Mouse (Mus musculus) erythroid progenitor cell, adult 5-6 weeks (primary cell): ENCODE measurements around the gene Sowahb. TPM values are rescaled to one million over a fixed set of nuclear protein-coding genes. Genes with fewer than 3 reads are reported as not detected.

ENCODE experiments used
- ATAC-seq: replicated peaks from 2 replicates; pipeline ENCODE4 v1.8.0; 2016; ENCODE audit warnings: moderate number of reproducible peaks, mild to moderate bottlenecking, moderate TSS enrichment, inconsistent platforms; ENCODE audit not compliant: poor library complexity, low FRiP score, severe bottlenecking
- total RNA-seq, 2 experiments: library from RNA; stranded (forward) in 1 of 2; stranded (reverse) in 1 of 2; fragments of 150-400 nt in 1 of 2; fragments of 186-747, 209-891 nt in 1 of 2; gene quantifications; 2 replicates each; pipeline versions ENCODE4 v1.2.3 to v1.2.4; 2015 to 2017; ENCODE audit warnings: low replicate concordance in 2 of 2

Gene Sowahb
- total RNA-seq, 2 experiments from 2014 or later = not detected

DNA sequence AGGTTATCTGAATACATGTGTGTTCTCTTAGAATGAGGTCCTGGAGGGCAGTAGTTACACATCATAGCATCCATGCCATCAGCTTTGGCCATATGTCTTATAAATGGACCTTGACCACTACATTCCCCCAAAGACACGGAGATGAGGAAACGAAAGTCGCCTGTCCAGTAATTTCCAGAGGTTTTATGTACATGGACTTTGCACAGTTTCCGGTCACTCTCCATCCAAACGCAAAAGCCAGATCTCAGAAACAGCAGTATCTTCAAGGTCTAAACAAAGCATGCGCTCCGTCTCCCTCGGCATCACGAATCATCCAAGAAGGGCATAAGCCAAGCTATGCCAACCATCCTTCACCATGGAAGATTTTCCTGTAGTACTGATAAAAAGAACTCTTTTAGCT, 36.6 kb downstream of the Sowahb start:
- ATAC-seq = no peak

DNA sequence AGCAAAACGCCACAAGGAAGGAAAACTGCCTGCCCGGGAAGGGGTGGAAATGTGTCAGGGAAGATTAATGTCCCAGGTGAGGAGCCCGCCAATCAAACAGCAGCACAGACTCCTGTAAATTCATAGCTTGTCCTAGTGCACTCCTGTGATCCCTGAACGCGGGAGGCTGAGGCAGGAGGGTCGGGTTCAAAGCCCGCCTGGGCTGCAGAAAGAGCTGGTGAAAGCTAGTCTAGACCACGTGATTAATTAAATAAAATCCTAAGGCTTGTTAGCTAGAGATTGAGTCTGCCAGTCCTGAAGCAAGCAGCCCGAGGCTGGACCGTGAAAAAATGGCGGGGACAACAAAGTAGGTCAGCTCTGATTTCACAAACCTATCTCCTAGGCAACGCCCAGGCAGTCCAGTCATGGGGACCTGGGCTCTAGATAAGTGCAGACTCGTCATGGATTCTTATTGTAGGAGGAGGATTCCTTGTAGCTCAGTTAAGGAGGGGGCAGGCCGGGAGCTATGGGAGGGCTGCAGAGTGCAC, 38.9 kb downstream of the Sowahb start:
- no peak for ATAC-seq

DNA sequence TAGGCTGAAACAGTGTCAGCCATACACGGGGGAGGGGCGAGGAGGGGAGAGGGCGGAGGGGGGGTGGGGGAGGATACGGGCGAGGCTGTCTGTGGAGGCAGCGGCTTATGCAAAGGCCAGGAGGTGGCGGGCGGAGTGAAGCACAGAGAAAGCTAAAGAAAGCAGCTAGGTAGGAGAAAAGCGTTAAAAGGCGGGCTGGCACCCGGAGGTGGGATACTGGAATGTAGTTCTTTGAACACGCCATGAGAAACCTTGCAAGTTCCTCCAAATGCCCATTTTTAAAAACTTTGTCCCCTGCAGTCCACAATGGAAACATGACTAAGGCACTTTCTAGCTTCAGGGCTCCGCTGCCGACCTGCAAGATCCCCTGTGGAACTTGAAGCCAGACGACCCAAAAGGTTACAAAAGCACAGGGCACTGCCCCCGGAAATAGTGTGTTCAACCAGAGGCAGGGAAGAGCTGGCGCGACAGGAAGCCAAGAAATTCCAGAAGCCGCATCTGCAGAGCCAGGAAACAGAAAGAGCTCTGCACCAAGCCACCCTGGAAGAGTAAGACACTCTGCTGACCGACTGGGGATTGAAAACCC, 39.5 kb downstream of the Sowahb start:
- ATAC-seq = no peak

GRCm38 (mm10) chr5:93002615-93003014, 42.2 kb downstream of the Sowahb start:
- ATAC-seq = no peak

GRCm38 (mm10) chr5:93000774-93001757, 43.8 kb downstream of the Sowahb start:
- ATAC-seq = no peak

GRCm38 (mm10) chr5:93000060-93000459, 44.8 kb downstream of the Sowahb start:
- no peak for ATAC-seq

GRCm38 (mm10) chr5:92998494-92999016, 46.3 kb downstream of the Sowahb start:
- ATAC-seq = no peak

DNA sequence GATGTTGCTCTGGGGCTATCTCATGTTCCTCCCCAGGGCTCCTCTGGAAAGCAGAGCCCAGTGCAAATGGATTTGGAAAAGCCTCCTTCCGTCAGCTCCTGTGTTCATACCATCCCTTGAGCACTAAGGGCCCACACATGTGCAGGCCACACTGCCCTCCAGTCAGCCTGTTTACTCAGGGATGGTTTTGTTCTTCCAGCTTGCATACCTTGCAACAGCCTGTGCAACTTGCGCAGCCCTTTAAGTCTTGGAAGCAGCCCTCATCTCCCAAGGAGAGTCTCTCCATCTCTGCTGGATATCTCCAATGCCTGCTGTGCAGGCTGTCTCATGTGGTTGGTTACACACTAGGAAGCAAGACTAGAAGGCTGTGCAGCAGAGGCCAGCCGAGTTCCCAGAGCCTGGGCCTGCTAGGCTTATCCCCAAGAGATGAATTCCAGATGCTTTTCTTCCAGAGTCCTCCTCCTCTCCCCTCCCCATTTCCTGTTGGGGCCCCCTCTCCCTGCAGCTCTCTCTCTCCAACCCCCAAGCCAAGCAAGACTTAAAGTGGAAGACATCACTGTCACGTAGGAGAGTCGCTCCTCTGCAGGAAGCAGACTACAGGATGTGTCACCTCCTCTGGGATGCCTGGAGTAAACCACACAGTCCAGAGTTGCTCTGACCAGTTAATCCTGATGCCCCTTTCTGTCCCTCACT, 47.2 kb downstream of the Sowahb start:
- no peak for ATAC-seq

DNA sequence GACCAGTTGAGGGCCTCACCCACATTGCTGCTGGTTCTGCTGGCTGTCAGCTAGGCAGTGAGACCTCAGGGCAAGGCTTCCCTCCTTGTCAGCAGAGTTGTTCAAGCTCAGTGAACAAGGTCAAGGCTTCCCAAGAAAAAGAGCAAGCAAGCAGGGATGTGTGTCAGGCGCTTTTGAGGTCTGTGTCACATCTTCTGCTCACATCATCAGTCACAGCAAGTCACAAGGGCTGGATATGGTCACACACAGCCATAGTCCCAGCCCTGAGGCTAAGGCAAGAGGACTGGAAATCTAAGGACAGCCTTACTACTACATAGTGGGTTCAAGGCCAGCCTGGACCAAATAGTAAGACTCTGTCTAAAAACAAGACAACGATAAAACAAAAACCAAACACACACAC, 50.0 kb downstream of the Sowahb start:
- ATAC-seq = no peak

- no peak for ATAC-seq
These were observed 50.5 kb downstream of the Sowahb start for GRCm38 (mm10) chr5:92994309-92994708.

- no peak for ATAC-seq
These were observed 52.7 kb downstream of the Sowahb start for GRCm38 (mm10) chr5:92992106-92992505.

Other genes starting within 250 kb of the Sowahb start
- 14.7 and 22.3 TPM in 2 replicates for gene Sept11, start 48.4 kb upstream of the Sowahb start, total RNA-seq (2015; ENCODE audit: low replicate concordance)
- gene Sept11, start 48.4 kb upstream of the Sowahb start, total RNA-seq (2017; ENCODE audit: low replicate concordance) = 5.4 and 9.0 TPM in 2 replicates
- gene Ccni, start 161.5 kb upstream of the Sowahb start, total RNA-seq (2015; ENCODE audit: low replicate concordance) = 161 and 174 TPM in 2 replicates
- gene Ccni, start 161.5 kb upstream of the Sowahb start, total RNA-seq (2017; ENCODE audit: low replicate concordance) = 129 and 151 TPM in 2 replicates
- not detected in 2 replicates for gene 2010109A12Rik, start 161.5 kb upstream of the Sowahb start, total RNA-seq (2015; ENCODE audit: low replicate concordance)
- 1.8 TPM in 1 of 2 replicates, not detected in the other for gene 2010109A12Rik, start 161.5 kb upstream of the Sowahb start, total RNA-seq (2017; ENCODE audit: low replicate concordance)
- 17.3 and 34.4 TPM in 2 replicates for gene Ccng2, start 222.2 kb upstream of the Sowahb start, total RNA-seq (2015; ENCODE audit: low replicate concordance)
- 21.1 and 27.2 TPM in 2 replicates for gene Ccng2, start 222.2 kb upstream of the Sowahb start, total RNA-seq (2017; ENCODE audit: low replicate concordance)